Mouse (Mus musculus): ENCODE measurements around the gene Zfr. TPM values are rescaled to one million over a fixed set of nuclear protein-coding genes. Genes with fewer than 3 reads are reported as not detected.
A peak's percentile ranks its signal among the peaks of the same experiment; 100 is the strongest.
"Not testable (repeated sequence)": the region's sequence is repeated elsewhere in the genome, so short reads cannot be mapped to it uniquely, and the experiment has no call there.

The Zfr gene
- polyA plus RNA-seq, 1 experiment from 2014 or later: 38.1 TPM

DNA sequence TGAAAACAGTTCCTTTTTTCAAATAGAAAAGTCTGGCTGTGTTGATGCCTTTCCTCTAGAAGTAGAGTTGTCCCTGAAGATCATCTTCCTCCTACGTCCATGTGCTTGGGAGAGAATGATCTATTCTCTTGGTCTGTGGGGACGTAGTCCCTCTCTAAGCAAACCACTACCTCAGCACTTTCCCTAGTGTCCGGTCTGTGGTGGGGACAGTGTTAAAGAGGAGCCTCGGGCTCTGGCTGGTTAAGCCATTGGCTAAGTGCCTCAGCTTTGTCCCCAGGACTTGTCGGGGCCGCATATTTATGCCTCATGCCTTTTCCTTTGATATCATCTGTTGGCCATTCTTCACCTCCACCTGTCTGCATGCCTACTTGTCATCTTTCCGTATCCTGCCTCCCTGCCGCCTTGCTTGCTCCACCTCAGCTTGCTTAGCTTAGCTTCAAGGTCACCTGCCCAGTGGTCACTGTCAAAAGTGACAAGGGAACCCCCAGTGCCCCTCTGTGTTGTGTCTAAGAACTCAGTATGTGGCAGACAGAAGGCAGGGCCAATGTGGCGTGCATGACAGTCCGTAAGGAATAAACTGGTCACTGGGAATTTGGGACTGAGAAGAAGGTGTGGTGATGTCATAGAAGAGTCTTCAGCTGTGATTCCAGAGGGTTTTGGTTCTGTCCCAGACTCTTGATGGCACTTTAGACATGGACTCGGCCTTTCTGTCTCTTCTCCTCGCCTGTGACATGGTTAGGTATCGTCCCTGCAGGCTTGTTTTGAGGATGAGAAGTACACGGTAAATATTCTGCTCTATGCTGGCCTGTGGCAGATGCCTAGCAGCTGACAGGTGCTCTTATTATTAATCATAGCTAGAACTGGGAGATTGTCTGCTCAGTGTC lies 97.1 kb downstream of the Zfr start:
- no peak for ATAC-seq (ENCODE audit: low read depth)
- no peak overlapping the region for H3K27ac ChIP-seq (ENCODE audit: low read length)
- no peaks in the 10 kb centered on the region for H3K36me3 ChIP-seq (ENCODE audit: control insufficient read depth, insufficient read depth)
- no peak overlapping the region for H3K4me3 ChIP-seq (ENCODE audit: low read depth, low read length)
- 68% methylated on average over 14 of the region's 14 CpGs for WGBS (ENCODE audit: insufficient replicate concordance)
- H3K4me1 ChIP-seq (ENCODE audit: control insufficient read depth, low read depth, low read length): peaks cover 19% of the 10 kb centered on the region
- no peak overlapping the region for H3K9ac ChIP-seq (ENCODE audit: low read depth, low read length)
- H3K4me2 ChIP-seq (ENCODE audit: low read depth, low read length): no peak overlapping the region
- H3K27me3 ChIP-seq (ENCODE audit: control insufficient read depth, insufficient read depth, low read depth, low read length): no peaks in the 10 kb centered on the region
- no peaks in the 10 kb centered on the region for H3K9me3 ChIP-seq (replicated peaks; ENCODE audit: control insufficient read depth, low read length)

DNA sequence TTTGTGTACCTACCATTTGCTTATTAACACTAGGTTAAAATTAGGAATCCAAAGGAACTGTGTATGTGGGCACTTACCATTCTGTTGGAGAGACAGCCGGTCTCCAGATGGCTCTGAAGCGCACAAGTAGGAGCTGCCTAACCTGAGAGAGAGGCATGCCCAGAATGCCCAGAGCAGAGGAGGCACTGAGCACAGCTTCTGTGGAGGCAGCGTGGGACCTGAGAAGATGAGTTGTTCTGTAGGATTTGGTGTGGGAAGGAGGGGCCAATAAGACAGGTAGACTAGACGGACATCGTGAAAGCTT lies 97.7 kb downstream of the Zfr start:
- Histone ChIP-seq H3K4me1 (ENCODE audit: control insufficient read depth, low read depth, low read length) (peaks cover 16% of the 10 kb centered on the region), H3K27ac (ENCODE audit: low read length) (no peak overlapping the region), H3K27me3 (ENCODE audit: control insufficient read depth, insufficient read depth, low read depth, low read length) (no peaks in the 10 kb centered on the region), H3K9ac (ENCODE audit: low read depth, low read length) (no peak overlapping the region), H3K4me3 (ENCODE audit: low read depth, low read length) (no peak overlapping the region), H3K4me2 (ENCODE audit: low read depth, low read length) (no peak overlapping the region), H3K9me3 (replicated peaks; ENCODE audit: control insufficient read depth, low read length) (no peaks in the 10 kb centered on the region), H3K36me3 (ENCODE audit: control insufficient read depth, insufficient read depth) (no peaks in the 10 kb centered on the region)
- WGBS (ENCODE audit: insufficient replicate concordance): 89% methylated on average over 5 of the region's 5 CpGs
- ATAC-seq (ENCODE audit: low read depth): no peak

GRCm38 (mm10) chr15:12216119-12216518 lies 98.5 kb downstream of the Zfr start:
- peaks cover 14% of the 10 kb centered on the region for H3K4me1 ChIP-seq (ENCODE audit: control insufficient read depth, low read depth, low read length)

DNA sequence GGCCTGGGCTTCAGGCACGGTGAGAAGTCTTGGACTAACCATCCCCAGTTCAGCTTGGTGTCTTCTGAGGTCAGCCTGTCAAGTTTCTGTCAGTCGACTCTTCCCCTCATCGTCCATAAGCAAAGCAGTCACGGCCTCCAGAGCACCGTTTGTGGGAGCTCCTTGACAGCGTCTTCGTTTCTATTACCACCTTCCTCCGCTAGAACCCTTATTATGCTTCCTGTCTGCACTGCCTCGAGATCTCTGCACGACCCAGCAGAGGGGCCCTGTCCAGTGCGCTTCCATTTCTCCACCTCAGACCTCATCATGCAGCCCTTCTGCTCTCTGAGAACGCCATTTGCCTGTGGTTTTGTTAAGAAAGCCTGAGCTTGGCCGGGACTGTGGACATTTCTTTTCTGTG lies 99.2 kb downstream of the Zfr start:
- H3K9ac ChIP-seq (ENCODE audit: low read depth, low read length): no peak overlapping the region
- peaks cover 15% of the 10 kb centered on the region for H3K4me1 ChIP-seq (ENCODE audit: control insufficient read depth, low read depth, low read length)
- H3K4me2 ChIP-seq (ENCODE audit: low read depth, low read length): no peak overlapping the region
- WGBS (ENCODE audit: insufficient replicate concordance): 28% methylated on average over 13 of the region's 13 CpGs
- no peaks in the 10 kb centered on the region for H3K9me3 ChIP-seq (replicated peaks; ENCODE audit: control insufficient read depth, low read length)
- H3K27me3 ChIP-seq (ENCODE audit: control insufficient read depth, insufficient read depth, low read depth, low read length): no peaks in the 10 kb centered on the region
- no peak for ATAC-seq (ENCODE audit: low read depth)
- 0 out of 2 replicates have a peak overlapping the region, but pooled peaks have one; percentile 3 for H3K27ac ChIP-seq (ENCODE audit: low read length)
- H3K36me3 ChIP-seq (ENCODE audit: control insufficient read depth, insufficient read depth): no peaks in the 10 kb centered on the region
- no peak overlapping the region for H3K4me3 ChIP-seq (ENCODE audit: low read depth, low read length)

More at GRCm38 (mm10) chr15:12216119-12216518, 98.5 kb downstream of the Zfr start:
- Histone ChIP-seq H3K4me3 (ENCODE audit: low read depth, low read length) (no peak overlapping the region), H3K9ac (ENCODE audit: low read depth, low read length) (no peak overlapping the region), H3K9me3 (replicated peaks; ENCODE audit: control insufficient read depth, low read length) (no peaks in the 10 kb centered on the region), H3K4me2 (ENCODE audit: low read depth, low read length) (no peak overlapping the region), H3K27me3 (ENCODE audit: control insufficient read depth, insufficient read depth, low read depth, low read length) (no peaks in the 10 kb centered on the region), H3K36me3 (ENCODE audit: control insufficient read depth, insufficient read depth) (no peaks in the 10 kb centered on the region), H3K27ac (ENCODE audit: low read length) (no peak overlapping the region)
- ATAC-seq (ENCODE audit: low read depth): no peak
- 85% methylated on average over 8 of the region's 8 CpGs for WGBS (ENCODE audit: insufficient replicate concordance)

DNA sequence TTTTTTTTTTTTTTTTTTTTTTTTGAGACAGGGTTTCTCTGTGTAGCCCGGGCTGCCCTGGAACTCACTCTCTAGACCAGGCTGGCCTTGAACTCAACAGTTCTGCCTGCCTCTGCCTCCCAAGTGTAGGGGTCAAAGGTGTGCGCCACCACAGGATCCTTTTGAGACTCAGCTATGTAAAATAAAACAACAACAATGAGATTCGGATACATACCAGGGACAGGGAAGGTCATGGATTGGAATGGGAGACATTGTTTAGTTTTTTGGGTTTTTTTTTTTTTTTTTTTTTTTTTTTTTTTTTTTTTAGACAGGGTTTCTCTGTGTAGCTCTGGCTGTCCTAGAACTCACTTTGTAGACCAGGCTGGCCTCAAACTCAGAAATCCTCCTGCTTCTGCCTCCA lies 99.7 kb downstream of the Zfr start:
- not testable (repeated sequence) for H3K4me3 ChIP-seq (ENCODE audit: low read depth, low read length); H3K9me3 ChIP-seq (replicated peaks; ENCODE audit: control insufficient read depth, low read length); ATAC-seq (ENCODE audit: low read depth); H3K27me3 ChIP-seq (ENCODE audit: control insufficient read depth, insufficient read depth, low read depth, low read length); H3K27ac ChIP-seq (ENCODE audit: low read length); H3K9ac ChIP-seq (ENCODE audit: low read depth, low read length); H3K4me2 ChIP-seq (ENCODE audit: low read depth, low read length); H3K36me3 ChIP-seq (ENCODE audit: control insufficient read depth, insufficient read depth)
- peaks cover 16% of the 10 kb centered on the region for H3K4me1 ChIP-seq (ENCODE audit: control insufficient read depth, low read depth, low read length)
- 64% methylated on average over 3 of the region's 3 CpGs for WGBS (ENCODE audit: insufficient replicate concordance)

GRCm38 (mm10) chr15:12217849-12218248 lies 100.2 kb downstream of the Zfr start:
- no peak overlapping the region for H3K9ac ChIP-seq (ENCODE audit: low read depth, low read length)
- WGBS (ENCODE audit: insufficient replicate concordance): 56% methylated on average over 5 of the region's 5 CpGs
- H3K36me3 ChIP-seq (ENCODE audit: control insufficient read depth, insufficient read depth): no peaks in the 10 kb centered on the region
- no peak overlapping the region for H3K4me2 ChIP-seq (ENCODE audit: low read depth, low read length)
- H3K4me1 ChIP-seq (ENCODE audit: control insufficient read depth, low read depth, low read length): peaks cover 20% of the 10 kb centered on the region
- no peak overlapping the region for H3K27ac ChIP-seq (ENCODE audit: low read length)
- 0 out of 2 replicates have a peak, but pooled peaks have one; percentile 31 for ATAC-seq (ENCODE audit: low read depth)
- H3K4me3 ChIP-seq (ENCODE audit: low read depth, low read length): no peak overlapping the region
- H3K9me3 ChIP-seq (replicated peaks; ENCODE audit: control insufficient read depth, low read length): no peaks in the 10 kb centered on the region
- H3K27me3 ChIP-seq (ENCODE audit: control insufficient read depth, insufficient read depth, low read depth, low read length): no peaks in the 10 kb centered on the region

DNA sequence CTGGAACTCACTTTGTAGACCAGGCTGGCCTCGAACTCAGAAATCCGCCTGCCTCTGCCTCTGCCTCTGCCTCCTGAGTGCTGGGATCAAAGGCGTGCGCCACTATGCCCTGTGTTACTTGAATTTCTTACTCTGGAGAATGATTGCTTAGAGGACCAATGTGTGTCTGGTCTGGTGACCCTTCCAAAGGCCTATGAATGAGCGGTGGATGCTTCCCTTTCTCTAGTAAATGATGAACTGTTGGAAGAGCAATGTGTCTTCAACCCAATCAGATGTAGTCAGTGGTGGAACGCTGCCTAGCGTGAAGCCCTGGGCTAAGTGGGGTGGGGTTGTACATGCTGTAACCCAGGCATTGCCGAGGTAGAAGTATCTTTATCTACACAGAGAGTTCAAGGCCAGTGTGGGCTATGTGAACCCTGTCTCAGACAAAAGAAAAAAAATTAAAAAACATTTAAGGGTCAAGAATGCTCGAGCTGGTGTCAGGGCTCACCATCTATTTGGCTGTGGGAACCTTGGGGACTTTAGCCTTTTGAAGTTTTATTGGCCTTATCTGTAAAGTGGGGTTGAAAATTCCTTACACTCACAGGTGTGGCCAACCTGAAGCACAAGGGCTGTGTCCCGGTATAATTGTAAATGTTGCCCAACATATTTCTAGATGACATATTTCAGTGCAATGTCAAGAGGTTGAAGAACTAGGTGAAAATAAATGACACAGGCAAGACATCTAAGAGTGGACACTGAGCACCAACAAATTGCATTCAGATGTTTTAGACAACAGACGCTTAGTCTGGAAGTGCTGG lies 101.2 kb downstream of the Zfr start:
- no peak for ATAC-seq (ENCODE audit: low read depth)
- Histone ChIP-seq H3K4me2 (ENCODE audit: low read depth, low read length) (no peak overlapping the region), H3K27me3 (ENCODE audit: control insufficient read depth, insufficient read depth, low read depth, low read length) (no peaks in the 10 kb centered on the region), H3K4me1 (ENCODE audit: control insufficient read depth, low read depth, low read length) (peaks cover 21% of the 10 kb centered on the region), H3K4me3 (ENCODE audit: low read depth, low read length) (no peak overlapping the region), H3K36me3 (ENCODE audit: control insufficient read depth, insufficient read depth) (no peaks in the 10 kb centered on the region), H3K9me3 (replicated peaks; ENCODE audit: control insufficient read depth, low read length) (no peaks in the 10 kb centered on the region), H3K27ac (ENCODE audit: low read length) (no peak overlapping the region), H3K9ac (ENCODE audit: low read depth, low read length) (no peak overlapping the region)
- WGBS (ENCODE audit: insufficient replicate concordance): 68% methylated on average over 11 of the region's 11 CpGs

DNA sequence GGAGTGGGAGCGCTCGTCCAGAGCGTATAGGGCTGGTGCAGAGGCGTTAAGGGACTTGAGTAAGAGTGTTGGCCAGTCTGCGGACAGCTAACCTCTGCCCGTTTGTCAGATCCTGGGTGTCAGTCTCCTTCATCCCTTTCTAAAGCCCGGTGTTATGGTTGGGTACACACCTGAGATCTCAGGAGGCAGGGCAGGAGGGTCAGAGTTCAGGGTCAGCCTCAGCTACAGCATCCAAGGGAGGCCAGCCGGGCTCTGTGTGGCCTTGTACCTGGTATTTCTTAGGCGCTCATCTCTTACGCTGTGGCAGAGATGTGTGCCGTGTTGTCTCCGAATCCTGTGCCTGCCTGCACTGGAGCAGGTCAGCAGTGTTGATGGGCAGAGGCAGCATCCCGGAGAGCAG lies 103.5 kb downstream of the Zfr start:
- H3K4me1 ChIP-seq (ENCODE audit: control insufficient read depth, low read depth, low read length): peaks cover 29% of the 10 kb centered on the region
- no peak overlapping the region for H3K4me2 ChIP-seq (ENCODE audit: low read depth, low read length)
- no peaks in the 10 kb centered on the region for H3K9me3 ChIP-seq (replicated peaks; ENCODE audit: control insufficient read depth, low read length)
- no peak overlapping the region for H3K27ac ChIP-seq (ENCODE audit: low read length)
- H3K4me3 ChIP-seq (ENCODE audit: low read depth, low read length): no peak overlapping the region
- no peaks in the 10 kb centered on the region for H3K36me3 ChIP-seq (ENCODE audit: control insufficient read depth, insufficient read depth)
- ATAC-seq (ENCODE audit: low read depth): no peak
- no peak overlapping the region for H3K9ac ChIP-seq (ENCODE audit: low read depth, low read length)
- 82% methylated on average over 13 of the region's 13 CpGs for WGBS (ENCODE audit: insufficient replicate concordance)
- no peaks in the 10 kb centered on the region for H3K27me3 ChIP-seq (ENCODE audit: control insufficient read depth, insufficient read depth, low read depth, low read length)

Measured in liver, embryonic 16.5 days (tissue).